Mouse (Mus musculus) ES-E14 (cell line): ENCODE data around the gene Gm13696.
"Not testable (repeated sequence)": the region's sequence is repeated elsewhere in the genome, so short reads cannot be mapped to it uniquely, and the experiment has no call there.

Experiments
- CHD2 ChIP-seq: IDR thresholded peaks from 2 replicates; pipeline ENCODE4 v1.6.1; 2014; ENCODE audit warnings: mild to moderate bottlenecking, low read depth, low read length, inconsistent platforms
- MAFK ChIP-seq: IDR thresholded peaks from 2 replicates; pipeline ENCODE4 v1.6.1; 2014; ENCODE audit warnings: mild to moderate bottlenecking, low read depth, low read length, inconsistent platforms; ENCODE audit not compliant: insufficient read depth

DNA sequence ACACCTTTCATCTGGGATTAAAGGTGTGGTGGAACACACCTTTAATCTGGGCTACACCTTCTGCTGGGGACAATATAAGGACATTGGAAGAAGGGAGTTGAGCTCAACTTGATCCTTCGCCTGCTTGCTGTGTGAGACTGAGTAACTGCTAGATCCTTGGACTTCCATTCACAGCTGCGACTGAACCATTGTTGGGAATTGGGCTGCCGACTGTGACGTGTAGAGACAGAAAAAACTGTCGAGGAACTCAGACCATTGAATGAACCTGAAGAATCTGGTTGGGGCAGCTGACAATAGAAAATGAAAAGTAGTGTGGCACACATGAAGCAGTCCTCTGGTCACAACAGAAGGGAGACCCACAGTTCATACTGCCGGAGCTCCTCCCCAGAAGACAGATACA, 17.3 kb downstream of the Gm13696 start, which contains the start of gene Gm13691:
- not testable (repeated sequence) for TF ChIP-seq CHD2, MAFK
